Mouse (Mus musculus): ENCODE measurements around the gene Ttc28. TPM values are rescaled to one million over a fixed set of nuclear protein-coding genes. Genes with fewer than 3 reads are reported as not detected.

Gene Ttc28
- polyA plus RNA-seq, 1 experiment from 2014 or later, result 14.5 TPM

GRCm38 (mm10) chr5:110925804-110926203 lies 46.2 kb downstream of the Ttc28 start:
- ATAC-seq, result no peak
- Histone ChIP-seq H3K9me3 (ENCODE audit: control insufficient read depth, low read length) (no peaks in the 10 kb centered on the region), H3K27me3 (replicated peaks; ENCODE audit: control insufficient read depth, insufficient read depth, low read length) (no peaks in the 10 kb centered on the region), H3K4me3 (ENCODE audit: low read length) (no peak overlapping the region), H3K27ac (ENCODE audit: low read depth, low read length) (no peak overlapping the region), H3K36me3 (ENCODE audit: control insufficient read depth, insufficient read depth, low read length) (no peaks in the 10 kb centered on the region), H3K9ac (ENCODE audit: low read depth, low read length) (no peak overlapping the region), H3K4me2 (ENCODE audit: low read length) (no peak overlapping the region), H3K4me1 (ENCODE audit: control insufficient read depth, insufficient read depth, low read depth, low read length) (peaks cover 3% of the 10 kb centered on the region; the same call in 1 of the 2 replicates)
- 94% methylated on average over 5 of the region's 5 CpGs for WGBS

DNA sequence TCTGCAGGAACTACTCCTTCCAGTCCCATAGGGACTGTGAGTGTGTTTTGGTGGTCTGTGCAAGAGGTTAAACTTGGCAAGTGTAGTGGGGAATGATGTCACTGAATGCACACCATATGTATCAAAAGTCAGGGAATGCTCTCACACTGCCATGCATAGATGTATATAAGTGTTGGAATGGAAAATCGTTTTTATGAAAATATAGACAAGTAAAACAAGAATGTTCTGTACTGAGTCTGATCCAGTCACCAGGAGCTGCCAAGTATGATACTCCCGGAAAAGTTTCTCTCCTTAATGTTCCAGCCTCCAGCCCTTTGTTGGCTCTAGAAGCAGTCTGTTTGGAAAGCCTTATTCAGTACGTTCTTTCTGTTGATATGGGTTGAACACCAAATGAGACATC lies 48.7 kb downstream of the Ttc28 start:
- Histone ChIP-seq H3K9me3 (ENCODE audit: control insufficient read depth, low read length) (no peaks in the 10 kb centered on the region), H3K36me3 (ENCODE audit: control insufficient read depth, insufficient read depth, low read length) (no peaks in the 10 kb centered on the region), H3K4me2 (ENCODE audit: low read length) (no peak overlapping the region), H3K4me3 (ENCODE audit: low read length) (no peak overlapping the region), H3K9ac (ENCODE audit: low read depth, low read length) (no peak overlapping the region), H3K4me1 (ENCODE audit: control insufficient read depth, insufficient read depth, low read depth, low read length) (peaks cover 3% of the 10 kb centered on the region; the same call in 1 of the 2 replicates), H3K27ac (ENCODE audit: low read depth, low read length) (no peak overlapping the region), H3K27me3 (replicated peaks; ENCODE audit: control insufficient read depth, insufficient read depth, low read length) (no peaks in the 10 kb centered on the region)
- WGBS, result 66% methylated on average over 3 of the region's 3 CpGs
- ATAC-seq, result no peak

GRCm38 (mm10) chr5:110929306-110929705 lies 49.7 kb downstream of the Ttc28 start:
- Histone ChIP-seq H3K4me1 (ENCODE audit: control insufficient read depth, insufficient read depth, low read depth, low read length) (peaks cover 3% of the 10 kb centered on the region; the same call in 1 of the 2 replicates), H3K27me3 (replicated peaks; ENCODE audit: control insufficient read depth, insufficient read depth, low read length) (no peaks in the 10 kb centered on the region), H3K4me2 (ENCODE audit: low read length) (no peak overlapping the region), H3K4me3 (ENCODE audit: low read length) (no peak overlapping the region), H3K9me3 (ENCODE audit: control insufficient read depth, low read length) (no peaks in the 10 kb centered on the region), H3K36me3 (ENCODE audit: control insufficient read depth, insufficient read depth, low read length) (no peaks in the 10 kb centered on the region), H3K9ac (ENCODE audit: low read depth, low read length) (no peak overlapping the region), H3K27ac (ENCODE audit: low read depth, low read length) (no peak overlapping the region)
- WGBS, result 57% methylated on average over 4 of the region's 4 CpGs
- no peak for ATAC-seq

DNA sequence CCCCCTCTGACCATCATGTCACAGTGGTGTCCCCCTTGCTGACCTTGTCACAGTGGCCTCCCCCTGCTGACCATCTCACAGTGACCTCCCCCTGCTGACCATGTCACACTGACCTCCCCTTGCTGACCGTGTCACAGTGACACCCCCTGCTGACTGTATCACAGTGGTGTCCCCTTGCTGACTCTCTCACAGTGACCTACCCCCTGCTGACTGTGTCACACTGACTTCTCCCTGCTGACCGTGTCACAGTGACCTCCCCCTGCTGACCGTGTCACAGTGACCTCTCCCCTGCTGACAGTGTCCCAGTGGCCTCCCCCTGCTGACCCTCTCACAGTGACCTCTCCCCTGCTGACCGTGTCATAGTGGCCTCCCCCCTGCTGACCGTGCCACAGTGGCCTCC lies 57.0 kb downstream of the Ttc28 start:
- Histone ChIP-seq H3K9ac (ENCODE audit: low read depth, low read length) (no peak overlapping the region), H3K9me3 (ENCODE audit: control insufficient read depth, low read length) (no peaks in the 10 kb centered on the region), H3K4me2 (ENCODE audit: low read length) (no peak overlapping the region), H3K27ac (ENCODE audit: low read depth, low read length) (no peak overlapping the region), H3K4me1 (ENCODE audit: control insufficient read depth, insufficient read depth, low read depth, low read length) (no peaks in the 10 kb centered on the region), H3K27me3 (replicated peaks; ENCODE audit: control insufficient read depth, insufficient read depth, low read length) (no peaks in the 10 kb centered on the region), H3K4me3 (ENCODE audit: low read length) (no peak overlapping the region), H3K36me3 (ENCODE audit: control insufficient read depth, insufficient read depth, low read length) (no peaks in the 10 kb centered on the region)
- 41% methylated on average over 5 of the region's 5 CpGs for WGBS
- ATAC-seq, result no peak

DNA sequence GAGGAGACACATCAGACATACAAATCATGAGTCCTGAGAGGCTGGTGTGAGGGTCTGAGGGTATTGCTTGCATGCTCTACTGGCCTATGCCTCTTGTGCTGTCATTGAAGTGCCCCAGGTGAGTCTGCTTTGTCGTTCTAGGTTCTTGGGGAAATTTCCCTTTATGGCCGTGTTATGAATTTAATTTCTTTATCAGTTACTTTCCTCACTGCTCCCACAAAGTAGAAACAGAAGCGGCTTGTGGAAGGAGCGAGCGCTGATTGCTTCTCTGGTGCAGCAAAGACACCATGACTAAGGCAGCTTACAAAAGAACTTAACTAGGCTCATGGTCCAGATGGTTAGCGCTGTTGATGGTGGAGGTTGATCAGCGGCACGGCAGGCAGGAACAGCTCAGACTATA lies 64.7 kb downstream of the Ttc28 start:
- H3K36me3 ChIP-seq (ENCODE audit: control insufficient read depth, insufficient read depth, low read length), result no peaks in the 10 kb centered on the region
- no peaks in the 10 kb centered on the region for H3K27me3 ChIP-seq (replicated peaks; ENCODE audit: control insufficient read depth, insufficient read depth, low read length)
- H3K9ac ChIP-seq (ENCODE audit: low read depth, low read length), result no peak overlapping the region
- H3K9me3 ChIP-seq (ENCODE audit: control insufficient read depth, low read length), result no peaks in the 10 kb centered on the region
- no peak overlapping the region for H3K4me3 ChIP-seq (ENCODE audit: low read length)
- WGBS, result 88% methylated on average over 8 of the region's 8 CpGs
- H3K4me2 ChIP-seq (ENCODE audit: low read length), result no peak overlapping the region
- no peak for ATAC-seq
- no peak overlapping the region for H3K27ac ChIP-seq (ENCODE audit: low read depth, low read length)
- no peaks in the 10 kb centered on the region for H3K4me1 ChIP-seq (ENCODE audit: control insufficient read depth, insufficient read depth, low read depth, low read length)

DNA sequence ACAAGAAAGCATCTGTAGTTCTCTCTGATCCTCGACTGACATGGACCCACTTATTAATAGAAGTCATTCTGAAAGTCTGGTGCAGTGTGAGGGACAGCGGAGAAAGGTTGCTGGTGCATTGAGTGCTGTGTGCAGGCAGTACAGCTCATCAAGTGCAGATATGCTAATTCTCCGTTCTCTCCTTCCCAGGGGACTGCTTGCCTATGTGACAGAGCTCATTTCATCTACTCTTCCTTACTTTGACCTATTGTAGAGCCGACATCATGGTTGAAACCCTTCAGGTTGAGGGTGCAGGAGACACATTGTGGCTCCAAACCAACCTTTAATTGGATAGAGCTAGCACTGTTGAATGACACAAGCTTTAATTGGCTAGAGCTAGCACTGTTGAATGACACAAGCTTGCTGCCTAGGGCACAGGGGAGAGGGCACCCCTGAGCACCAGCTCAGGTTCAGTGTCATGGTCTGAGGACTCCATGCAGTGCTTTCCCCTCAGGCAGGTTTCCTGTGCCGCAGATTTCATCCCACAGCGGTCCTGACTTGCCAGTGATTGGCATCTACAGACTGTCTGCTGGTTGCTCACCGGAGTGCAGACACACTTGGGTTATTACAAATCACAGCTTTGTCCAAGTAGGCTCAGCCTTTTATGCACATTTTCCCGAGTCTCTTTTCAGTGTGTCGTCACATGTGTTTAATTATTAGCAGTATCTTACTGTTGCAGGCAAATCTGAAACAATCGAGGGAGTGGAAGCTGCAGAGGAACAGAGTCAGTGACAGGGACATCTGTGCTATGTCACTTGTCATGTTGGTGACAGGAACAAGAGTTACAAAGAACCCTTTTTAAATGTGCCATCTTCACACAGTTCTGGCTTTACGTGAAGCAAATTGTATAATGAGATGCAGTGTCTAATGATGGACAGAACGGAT lies 69.1 kb downstream of the Ttc28 start:
- Histone ChIP-seq H3K4me2 (ENCODE audit: low read length) (no peak overlapping the region), H3K4me1 (ENCODE audit: control insufficient read depth, insufficient read depth, low read depth, low read length) (no peaks in the 10 kb centered on the region), H3K27me3 (replicated peaks; ENCODE audit: control insufficient read depth, insufficient read depth, low read length) (no peaks in the 10 kb centered on the region), H3K4me3 (ENCODE audit: low read length) (no peak overlapping the region), H3K27ac (ENCODE audit: low read depth, low read length) (no peak overlapping the region), H3K36me3 (ENCODE audit: control insufficient read depth, insufficient read depth, low read length) (no peaks in the 10 kb centered on the region), H3K9ac (ENCODE audit: low read depth, low read length) (peak overlapping the region; percentile 7; the same call in 1 of the 2 replicates), H3K9me3 (ENCODE audit: control insufficient read depth, low read length) (no peaks in the 10 kb centered on the region)
- 46% methylated on average over 12 of the region's 12 CpGs for WGBS
- peak; percentile 72 for ATAC-seq

DNA sequence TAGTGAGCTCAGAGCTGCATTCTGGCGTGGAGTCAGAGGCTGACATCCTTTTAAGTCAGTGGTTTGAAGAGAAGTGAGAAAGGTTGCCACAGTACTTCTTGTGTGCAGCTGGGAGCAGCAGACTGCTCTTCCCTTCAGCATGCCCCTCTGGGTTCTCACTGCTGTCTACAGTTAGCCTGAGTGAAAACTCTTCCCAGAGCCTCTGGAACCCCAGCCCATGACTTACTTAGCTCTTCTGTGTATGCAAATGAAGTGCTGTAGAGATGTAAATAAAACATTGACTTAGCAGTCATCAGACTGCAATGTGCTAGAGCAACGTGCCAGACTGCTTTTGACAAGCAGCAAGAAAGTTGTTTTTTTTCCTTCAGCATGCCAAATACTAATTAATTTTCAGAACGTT lies 70.2 kb downstream of the Ttc28 start:
- 49% methylated on average over 3 of the region's 3 CpGs for WGBS
- Histone ChIP-seq H3K4me2 (ENCODE audit: low read length) (no peak overlapping the region), H3K27me3 (replicated peaks; ENCODE audit: control insufficient read depth, insufficient read depth, low read length) (no peaks in the 10 kb centered on the region), H3K36me3 (ENCODE audit: control insufficient read depth, insufficient read depth, low read length) (no peaks in the 10 kb centered on the region), H3K4me3 (ENCODE audit: low read length) (no peak overlapping the region), H3K4me1 (ENCODE audit: control insufficient read depth, insufficient read depth, low read depth, low read length) (no peaks in the 10 kb centered on the region), H3K27ac (ENCODE audit: low read depth, low read length) (no peak overlapping the region), H3K9me3 (ENCODE audit: control insufficient read depth, low read length) (no peaks in the 10 kb centered on the region), H3K9ac (ENCODE audit: low read depth, low read length) (no peak overlapping the region)
- no peak for ATAC-seq

DNA sequence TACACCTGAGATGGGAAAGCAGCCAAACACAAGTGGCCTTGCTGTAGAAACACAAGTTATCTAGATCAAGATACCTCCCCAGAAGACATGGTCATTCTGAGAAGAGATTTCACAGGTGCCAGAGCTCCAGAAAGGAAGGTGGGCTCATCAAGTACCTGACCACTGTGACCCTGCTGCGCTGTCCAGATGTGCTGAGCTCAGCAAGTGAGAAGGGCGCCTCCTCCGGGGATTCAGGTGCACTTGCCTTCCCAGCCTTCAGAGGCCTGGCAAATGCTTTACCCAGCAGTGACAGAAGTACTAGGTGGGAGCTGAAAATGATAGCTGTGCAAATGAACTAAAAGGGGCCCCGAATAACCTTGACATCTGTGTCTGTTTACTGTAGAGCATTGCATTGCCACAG lies 78.6 kb downstream of the Ttc28 start:
- H3K36me3 ChIP-seq (ENCODE audit: control insufficient read depth, insufficient read depth, low read length), result no peaks in the 10 kb centered on the region
- no peaks in the 10 kb centered on the region for H3K27me3 ChIP-seq (replicated peaks; ENCODE audit: control insufficient read depth, insufficient read depth, low read length)
- WGBS, result 85% methylated on average over 4 of the region's 4 CpGs
- H3K4me1 ChIP-seq (ENCODE audit: control insufficient read depth, insufficient read depth, low read depth, low read length), result no peaks in the 10 kb centered on the region; the same call in 1 of the 2 replicates
- ATAC-seq, result no peak
- H3K27ac ChIP-seq (ENCODE audit: low read depth, low read length), result no peak overlapping the region
- H3K9me3 ChIP-seq (ENCODE audit: control insufficient read depth, low read length), result no peaks in the 10 kb centered on the region
- no peak overlapping the region for H3K4me3 ChIP-seq (ENCODE audit: low read length)
- H3K9ac ChIP-seq (ENCODE audit: low read depth, low read length), result no peak overlapping the region
- no peak overlapping the region for H3K4me2 ChIP-seq (ENCODE audit: low read length)

- Histone ChIP-seq H3K9ac (ENCODE audit: low read depth, low read length) (no peak overlapping the region), H3K4me2 (ENCODE audit: low read length) (no peak overlapping the region), H3K36me3 (ENCODE audit: control insufficient read depth, insufficient read depth, low read length) (no peaks in the 10 kb centered on the region), H3K9me3 (ENCODE audit: control insufficient read depth, low read length) (no peaks in the 10 kb centered on the region), H3K4me1 (ENCODE audit: control insufficient read depth, insufficient read depth, low read depth, low read length) (no peaks in the 10 kb centered on the region; the same call in 1 of the 2 replicates), H3K27ac (ENCODE audit: low read depth, low read length) (no peak overlapping the region), H3K27me3 (replicated peaks; ENCODE audit: control insufficient read depth, insufficient read depth, low read length) (no peaks in the 10 kb centered on the region), H3K4me3 (ENCODE audit: low read length) (no peak overlapping the region)
- WGBS, result 54% methylated on average over 4 of the region's 4 CpGs
- ATAC-seq, result no peak
Observed at GRCm38 (mm10) chr5:110960067-110960466, 80.5 kb downstream of the Ttc28 start.
